Mouse (Mus musculus): ENCODE measurements around the gene Tkfc.
A peak's percentile ranks its signal among the peaks of the same experiment; 100 is the strongest.

Tkfc gene

DNA sequence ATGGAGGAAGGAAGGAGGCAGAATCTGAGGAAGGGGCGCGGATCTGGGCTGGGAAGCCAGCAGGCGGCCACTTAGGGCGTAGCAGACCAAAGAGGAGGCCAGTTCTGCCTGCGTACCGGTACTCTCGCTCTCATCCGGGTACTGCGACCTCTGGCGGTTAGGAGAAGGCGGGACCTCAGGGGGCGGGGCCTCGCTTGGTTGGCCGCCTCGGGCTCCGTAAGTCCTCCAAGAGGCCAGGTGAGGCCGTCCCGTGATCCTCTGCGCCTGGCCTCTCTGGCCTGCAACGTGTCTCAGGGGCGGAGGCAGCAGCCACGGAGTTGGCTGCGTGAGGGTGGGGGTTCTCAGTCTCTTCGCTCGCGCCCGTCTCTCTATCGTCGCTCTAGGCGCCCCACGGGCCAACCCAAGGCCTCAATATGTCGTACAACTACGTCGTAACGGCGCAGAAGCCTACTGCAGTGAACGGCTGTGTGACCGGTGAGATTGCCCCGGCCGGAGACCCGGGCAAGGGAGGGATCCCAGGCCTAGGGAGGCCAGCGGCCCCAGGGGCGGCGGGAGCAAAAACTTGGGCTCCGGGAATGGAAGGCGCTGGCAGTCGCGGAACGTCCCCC is at the start of gene Tkfc, which contains the start of gene Ddb1:
Gene Tkfc (minus strand): TSS at position 362 of the 608 bp plus-strand sequence.
Gene Ddb1 (plus strand): TSS at position 35 of the 608 bp plus-strand sequence.
- peak; percentile 99 for DNase-seq

DNA sequence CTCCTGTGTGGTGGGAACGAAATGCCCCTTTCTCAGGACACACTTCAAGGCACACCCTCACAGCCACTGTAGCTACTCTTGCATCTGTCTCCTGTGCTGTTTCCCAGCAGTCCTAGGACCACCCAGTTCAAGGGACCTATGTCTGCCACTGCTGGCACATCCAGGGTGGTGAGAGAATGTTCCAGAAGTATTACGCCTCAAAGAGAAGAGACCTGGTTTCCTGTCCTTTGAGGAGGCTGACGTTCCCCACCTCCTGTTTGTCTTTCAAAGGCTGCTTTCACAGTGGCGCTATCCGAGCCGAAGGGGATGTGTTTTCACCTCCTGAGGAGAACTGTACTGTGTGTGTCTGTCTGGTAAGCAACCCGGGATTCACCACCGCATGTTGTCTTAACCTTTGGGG is 42.7 kb upstream of the Tkfc start:
- no peak for DNase-seq

DNA sequence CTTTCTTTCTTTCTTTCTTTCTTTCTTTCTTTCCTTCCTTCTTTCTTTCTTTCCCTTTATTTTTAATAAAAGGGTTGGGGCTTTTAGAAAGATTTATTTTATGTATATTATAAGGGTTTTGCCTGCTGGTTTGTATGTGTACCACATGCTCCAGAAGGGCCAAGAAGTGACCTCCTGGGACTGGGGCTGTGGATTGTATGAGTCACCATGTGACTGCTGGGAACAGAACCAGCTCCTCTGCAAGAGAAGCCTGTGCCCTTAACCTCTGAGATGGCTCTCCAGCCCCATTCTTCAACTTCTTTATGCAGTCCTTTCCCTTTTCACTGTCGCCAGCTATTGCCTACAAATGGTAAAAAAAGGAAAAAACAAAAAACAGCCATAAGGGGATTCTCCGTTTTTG is 40.2 kb upstream of the Tkfc start:
- DNase-seq, result no peak

DNA sequence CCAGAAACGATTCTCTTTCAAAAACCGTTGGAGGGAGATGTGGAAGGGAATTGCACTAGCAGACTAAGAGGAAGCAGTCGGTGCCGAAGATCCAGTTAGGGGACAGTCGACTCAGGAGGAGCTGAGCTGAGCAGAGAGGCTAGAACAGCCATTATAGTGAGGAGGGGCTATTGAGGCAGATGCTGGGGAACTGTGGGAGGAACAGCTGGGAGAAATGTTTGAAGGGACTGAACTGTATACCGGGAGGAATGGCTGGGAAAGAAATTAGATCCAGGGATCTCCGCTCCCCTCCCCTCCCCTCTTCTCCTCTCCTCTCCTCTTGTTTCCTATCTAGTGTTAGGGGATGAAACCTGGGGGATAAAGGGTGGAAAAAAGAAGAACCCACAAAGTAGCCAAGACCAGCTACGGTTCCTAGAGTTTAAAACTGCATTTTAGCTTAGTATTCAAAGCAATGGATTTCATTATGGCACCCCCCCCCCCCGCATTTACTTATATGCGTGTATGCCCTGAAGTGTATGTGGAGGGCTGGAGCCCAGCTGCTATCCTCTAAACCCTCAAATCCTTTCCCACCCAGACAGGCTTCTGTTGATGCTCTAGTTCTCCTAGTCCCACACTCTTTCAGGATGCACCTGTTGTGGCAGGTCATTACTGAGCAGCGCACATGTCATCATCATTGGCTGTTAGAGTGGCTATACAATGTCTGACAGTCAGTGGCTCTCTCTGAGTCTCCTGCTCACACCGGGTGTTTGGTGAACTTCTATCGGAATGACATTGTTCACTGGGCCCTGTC is 35.3 kb upstream of the Tkfc start:
- DNase-seq, result no peak

DNA sequence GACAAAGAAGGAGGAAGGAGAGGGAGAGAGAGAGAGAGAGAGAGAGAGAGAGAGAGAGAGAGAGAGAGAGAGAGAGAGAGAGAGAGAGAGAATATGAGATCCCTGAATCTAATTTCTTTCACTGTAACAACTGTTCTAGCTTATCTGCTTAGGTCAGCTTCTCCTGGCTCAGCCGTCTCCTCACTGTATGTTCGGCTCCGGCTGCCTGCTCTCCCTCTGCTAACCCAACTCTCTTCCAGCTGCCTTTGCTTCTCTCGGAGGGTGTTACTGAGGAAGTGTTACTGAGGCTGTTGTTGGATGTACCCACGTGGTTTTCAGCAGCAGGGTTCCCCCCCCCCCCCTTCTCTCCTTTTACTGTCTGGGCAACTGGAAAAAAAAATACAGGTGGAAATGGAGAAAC is 34.6 kb upstream of the Tkfc start:
- no peak for DNase-seq

DNA sequence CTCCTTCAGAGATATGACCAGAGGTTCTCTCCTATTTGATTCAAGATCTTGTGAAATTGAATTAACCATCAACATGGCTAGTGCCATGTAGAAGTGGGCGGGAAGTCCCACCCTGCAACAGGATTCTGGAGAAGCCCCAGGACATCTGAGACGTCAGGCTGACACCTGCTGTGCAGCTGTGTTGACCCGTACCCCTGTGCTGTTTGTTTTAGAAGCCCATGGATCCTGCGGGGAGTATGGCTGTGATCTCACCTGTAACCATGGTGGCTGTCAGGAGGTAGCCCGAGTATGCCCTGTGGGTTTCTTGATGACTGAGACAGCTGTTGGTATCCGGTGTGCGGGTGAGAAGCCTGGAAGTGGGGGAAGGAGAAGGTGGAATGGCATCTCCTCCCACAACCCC is 32.4 kb upstream of the Tkfc start:
- no peak for DNase-seq

DNA sequence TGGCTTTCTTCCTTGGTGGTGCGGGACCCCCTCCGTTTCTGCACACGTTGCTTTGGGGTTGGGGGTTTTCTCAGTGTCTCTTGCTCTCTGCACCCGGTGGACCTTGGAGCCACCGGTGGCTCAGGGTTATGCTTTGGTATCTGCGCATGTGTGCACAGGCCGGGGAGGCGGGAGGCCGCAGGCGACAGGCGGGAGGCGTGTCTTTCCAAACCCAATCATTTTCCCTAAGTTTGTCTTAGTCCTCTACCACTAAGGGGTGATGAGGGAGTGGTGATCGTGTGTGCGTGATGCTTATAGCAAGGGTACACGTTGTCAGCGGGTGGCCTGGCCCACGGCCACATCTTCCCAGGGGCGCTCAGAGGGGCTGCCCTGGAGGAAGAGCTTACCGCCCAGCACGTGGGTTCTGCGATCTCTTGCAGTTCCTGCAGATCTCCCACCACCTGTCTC is 29.4 kb upstream of the Tkfc start:
- peak; percentile 21 for DNase-seq

DNA sequence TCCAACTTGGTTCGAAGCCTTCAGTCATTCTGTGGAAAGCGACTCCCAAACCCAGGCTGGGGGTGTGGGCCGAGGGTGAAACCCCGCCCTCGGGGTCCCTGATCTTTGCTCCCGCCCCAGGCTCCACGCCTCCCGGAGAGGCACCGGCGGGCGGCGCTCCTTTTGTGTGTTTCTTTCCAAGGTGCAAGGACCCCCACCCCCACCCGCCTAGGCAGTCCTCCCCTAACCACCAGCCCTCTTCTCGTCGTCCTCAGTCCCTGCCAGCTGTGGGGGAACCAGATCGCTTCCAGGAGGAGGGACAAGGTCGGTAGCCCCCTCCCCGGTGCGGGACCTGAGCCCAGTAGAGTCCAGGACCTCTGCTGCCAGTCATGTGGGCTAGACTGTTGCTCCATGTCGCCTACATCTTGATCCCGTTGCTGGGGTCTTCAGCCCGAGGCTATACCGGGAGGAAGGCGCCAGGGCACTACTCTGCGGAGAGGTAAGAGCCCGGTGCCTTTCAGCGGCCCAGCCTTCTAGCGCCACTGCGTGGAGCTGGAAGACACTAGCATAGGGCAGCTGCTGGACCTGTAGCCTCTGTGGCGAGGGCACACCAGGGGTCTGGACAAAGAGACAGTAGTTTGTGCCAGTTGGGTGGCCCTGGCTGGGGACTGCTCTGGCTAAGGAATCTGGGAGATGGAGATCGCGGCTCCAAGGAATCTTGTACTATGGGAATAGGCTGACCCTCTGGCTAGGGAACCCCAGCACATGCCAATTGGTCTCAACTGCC is 28.8 kb upstream of the Tkfc start, which contains the start of gene Vwce:
Gene Vwce (plus strand): TSS at position 108 of the 766 bp plus-strand sequence.
- peak; percentile 25 for DNase-seq

DNA sequence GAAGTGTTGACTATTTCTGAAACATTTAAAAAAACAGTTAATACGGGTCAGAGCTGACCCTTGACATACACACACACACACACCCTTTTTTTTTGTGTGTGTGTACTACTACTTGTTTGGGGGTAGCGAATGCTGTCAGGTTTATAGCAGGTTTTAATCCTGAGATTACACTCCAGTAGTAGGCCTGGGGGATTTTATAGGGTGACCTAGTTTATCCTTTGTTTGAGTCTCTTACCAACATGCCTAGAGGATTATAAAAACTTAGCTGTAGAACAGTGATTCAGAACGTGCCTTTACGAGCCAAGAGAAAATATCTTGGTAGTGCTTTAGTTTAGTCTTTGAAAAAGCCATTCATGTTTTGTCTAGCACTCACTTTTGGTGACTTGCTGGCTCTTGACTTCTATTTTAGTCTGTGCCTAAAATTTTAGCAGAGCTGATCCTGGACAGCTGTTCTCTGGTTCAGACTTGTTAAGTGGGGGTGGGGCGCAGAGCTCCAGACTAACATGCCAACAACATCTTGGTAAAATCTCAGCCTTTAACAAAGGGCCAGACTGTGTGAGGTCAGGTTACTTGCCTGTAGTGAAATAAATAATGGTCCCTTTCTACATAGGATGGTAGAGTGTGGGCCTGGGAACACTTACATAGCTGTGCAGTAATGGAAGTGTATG is 3.3 kb upstream of the Tkfc start:
- DNase-seq, result no peak

DNA sequence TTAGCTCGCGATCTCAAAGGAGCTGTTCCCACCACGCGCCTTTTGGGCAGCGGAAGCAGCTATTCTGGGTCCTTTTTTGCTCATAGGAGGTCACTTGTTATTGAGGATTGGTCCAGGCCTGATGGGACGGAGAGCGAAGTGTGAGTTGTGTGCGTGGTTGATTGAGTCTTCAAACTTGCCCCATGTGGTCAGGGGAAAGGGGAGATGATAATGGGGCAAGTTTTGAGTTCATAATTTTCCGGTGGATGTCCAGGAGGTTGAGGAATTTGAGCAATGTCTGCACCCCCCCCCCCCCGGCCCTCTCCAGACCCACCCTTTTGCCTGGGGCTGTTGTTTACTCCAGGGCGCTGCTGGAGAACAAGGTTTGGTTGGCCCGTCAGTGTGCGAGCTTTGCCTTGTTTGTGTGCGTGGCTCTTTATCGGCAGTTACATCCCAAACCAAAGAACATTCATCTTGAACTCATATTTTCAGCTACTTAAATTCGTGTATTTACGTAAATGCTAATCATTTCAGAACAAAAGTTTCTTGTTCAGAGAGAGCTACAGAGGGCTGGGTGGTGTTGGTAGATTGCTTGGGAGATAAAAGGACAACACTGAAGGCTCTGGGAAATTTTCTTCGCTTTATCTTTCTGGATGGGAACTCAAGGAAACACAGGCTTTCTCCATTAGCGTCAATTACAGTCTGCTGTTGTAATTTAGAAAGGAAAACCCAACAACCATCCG is 608 bp upstream of the Tkfc start:
- DNase-seq, result peak; percentile 30

DNA sequence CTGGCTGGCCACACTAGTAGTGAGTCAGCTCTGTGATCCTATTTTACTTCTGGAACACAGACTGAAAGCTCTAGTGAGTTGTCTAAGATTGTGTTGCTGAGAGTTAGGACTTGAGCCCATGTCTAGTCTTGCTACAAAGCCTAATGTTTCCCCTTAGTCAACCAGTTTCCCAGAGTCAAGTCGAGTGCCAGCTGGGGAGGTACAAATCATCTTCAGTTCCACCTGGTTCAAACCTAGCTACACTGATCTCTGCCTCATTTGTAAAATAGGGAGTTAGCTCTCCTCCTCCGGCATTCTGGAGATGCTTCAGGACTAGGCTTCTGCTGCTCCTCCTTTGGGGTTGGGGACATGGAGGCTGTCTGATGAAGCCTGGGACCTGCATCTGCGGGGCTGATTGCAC is 920 bp downstream of the Tkfc start:
- DNase-seq, result no peak

DNA sequence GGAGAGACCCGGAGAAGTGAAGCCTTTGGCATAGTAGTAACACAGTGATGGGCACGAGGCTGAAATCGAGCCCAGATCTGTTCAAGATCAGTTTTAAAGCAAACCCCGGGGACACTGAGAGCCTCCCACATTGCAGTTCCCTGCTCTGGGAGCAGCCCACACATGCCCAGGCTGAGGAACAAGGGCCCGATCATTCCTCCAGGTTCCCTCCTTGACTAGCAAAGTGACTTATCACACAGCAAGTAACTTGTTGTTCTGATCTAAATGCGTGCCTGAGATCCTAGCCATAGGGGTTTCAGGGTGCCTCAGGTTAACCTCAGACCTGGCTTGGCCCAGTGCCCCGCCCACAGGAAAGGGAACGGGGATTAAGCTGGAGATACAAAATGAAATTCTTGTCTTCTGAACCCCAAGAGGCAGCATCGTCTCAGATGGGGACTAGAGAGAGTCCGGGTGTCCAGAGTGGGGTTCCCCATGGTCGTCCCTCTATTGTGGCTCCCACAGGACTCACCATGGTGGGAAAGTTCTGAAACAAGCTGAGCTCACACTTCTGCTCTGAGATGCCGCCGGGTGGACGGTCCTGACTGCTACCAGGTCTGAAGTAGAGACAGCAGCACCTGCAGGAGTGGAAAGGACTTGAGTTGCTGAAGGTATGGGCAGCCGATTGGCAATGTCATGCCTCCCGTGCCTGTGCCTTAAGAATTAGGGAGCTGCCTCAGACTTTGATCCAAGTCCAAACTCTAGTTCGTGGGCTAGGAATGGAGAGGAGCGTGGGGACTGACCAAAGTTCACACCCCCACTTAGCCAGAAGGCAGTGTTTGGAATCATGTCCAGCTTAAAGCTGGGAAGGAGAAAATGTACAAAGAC is 1.6 kb downstream of the Tkfc start:
- no peak for DNase-seq

DNA sequence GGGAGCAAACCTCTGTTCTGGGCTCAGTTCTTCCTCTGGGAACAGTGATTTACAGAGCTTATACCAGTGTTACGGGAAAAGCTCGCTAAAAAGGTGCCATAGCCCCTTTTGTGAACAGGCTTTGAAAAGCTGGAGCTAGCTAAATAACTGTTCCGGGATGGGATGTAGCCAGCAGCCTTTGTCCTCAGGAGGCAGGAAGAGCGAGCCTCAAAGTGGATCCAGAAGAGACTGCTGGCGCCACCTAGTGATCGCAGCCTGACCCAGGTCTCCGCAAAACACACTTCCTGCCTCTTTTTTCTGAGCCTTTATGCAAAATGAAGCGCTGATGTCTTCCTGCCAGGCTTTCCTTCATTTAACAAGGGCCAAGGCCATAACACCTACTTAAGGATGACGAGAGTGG is 2.7 kb downstream of the Tkfc start:
- peak; percentile 96 for DNase-seq

DNA sequence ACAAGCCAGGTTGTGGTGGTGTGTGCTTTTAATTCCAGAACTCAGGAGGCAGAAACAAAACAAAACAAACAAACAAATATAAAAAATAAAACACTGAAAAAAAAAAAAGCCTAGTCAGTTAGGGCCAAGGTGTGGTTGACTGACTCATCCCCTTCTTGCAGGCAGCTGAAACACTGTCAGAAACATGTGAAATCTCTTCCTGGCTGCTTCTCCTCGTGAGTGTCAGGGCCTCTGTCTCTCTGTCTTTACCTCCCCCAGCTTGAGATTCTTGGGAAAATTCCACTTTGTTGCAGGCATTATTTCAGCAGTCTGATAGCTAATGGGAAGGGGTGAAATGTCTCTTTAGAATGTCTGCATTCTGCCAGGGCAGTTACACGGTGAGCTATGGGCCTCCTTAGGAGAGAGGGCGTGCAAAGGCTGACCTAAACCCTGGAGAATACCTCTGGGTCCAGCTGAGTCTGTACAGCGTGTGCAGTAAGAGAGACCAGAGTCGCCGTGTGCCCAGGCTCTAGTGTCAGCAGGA is 3.1 kb downstream of the Tkfc start:
- DNase-seq, result no peak

DNA sequence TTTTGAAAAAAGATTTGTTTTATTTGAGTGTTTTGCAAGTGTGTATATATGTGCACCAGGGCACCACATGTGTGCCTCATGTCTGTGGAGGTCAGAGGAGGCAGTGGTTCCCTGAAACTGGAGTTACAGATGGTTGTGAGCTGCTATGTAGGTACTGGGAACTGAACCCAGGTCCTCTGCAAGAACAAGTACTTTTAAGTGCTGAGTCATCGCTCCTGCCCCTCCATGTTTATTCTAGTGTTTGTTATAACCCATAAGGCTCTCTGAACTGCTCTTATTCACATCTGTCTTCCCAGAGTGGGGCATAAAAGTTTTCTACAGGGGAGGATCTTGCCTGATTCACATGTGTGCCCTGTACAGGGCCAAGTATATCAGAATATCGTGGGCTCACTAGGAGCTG is 5.8 kb downstream of the Tkfc start:
- DNase-seq, result no peak

DNA sequence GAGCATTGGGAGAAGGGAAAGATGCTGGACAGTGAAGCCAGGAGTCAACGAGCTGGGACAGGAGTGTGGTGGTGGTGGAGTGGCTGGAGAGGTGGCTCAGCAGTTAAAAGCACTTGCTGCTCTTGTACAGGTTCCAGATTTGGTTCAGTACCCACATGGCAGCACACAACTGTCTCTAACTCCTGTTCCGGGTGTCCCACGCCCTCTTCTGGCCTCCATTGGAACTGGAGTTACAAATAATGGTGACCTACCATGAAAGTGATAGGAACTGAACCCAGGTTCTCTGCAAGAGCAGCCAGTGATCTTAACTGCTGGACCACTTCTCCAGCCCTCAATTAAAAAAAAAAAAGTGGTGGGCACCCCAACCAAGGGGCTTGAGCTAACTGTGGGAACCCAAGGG is 7.3 kb downstream of the Tkfc start:
- DNase-seq, result peak; percentile 44

DNA sequence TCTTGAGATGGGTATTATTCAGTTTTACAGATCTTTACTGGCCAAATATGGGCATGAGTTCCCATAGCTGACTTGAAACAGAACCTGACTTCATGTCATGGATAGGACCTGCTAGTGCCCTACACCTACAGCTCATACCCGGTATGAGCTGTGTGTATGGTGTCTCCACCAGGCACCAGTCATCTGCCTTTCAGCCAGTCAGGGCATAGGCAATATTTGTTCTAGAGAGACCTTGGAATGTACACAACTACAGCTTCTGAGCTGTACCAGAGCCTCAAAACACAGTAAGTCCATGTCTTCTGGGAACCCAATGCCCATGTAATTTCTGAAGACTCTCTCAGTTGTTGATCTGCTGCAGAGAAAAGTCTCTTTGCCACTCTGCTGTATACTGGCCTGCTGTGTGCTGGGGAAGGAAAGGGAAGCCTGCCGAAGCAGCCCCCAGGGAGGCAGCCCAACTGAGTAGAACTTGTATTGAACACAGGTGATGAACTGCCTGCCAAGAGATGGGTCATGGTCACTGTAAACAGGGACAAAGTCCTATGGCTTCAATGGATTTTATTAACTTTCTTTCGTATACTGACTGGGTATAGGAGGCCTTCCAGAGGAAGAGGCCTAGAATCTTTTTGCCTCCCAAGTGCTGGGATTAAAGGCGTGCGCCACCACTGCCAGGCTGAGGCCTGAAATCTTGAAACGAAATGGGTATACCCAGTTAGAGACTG is 13.6 kb downstream of the Tkfc start:
- no peak for DNase-seq

DNA sequence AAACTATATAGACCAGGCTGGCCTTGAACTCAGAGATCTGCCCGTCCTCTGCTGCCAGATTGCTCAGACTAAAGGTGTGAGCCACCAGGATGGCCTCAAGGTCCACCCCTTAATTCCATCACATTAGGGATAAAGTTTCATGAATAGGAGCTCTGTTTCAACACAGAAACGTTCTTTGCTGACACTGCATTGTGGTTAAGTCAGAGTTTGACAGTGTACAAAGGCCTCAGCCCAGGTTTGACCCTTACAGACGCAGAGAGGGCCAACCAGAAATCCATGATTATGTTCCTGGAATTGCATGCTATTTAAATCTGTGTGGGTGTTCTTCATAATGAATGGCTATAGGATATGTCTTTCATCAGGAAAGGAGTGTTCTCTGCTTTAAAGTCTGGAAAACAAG is 15.2 kb downstream of the Tkfc start:
- DNase-seq, result no peak

DNA sequence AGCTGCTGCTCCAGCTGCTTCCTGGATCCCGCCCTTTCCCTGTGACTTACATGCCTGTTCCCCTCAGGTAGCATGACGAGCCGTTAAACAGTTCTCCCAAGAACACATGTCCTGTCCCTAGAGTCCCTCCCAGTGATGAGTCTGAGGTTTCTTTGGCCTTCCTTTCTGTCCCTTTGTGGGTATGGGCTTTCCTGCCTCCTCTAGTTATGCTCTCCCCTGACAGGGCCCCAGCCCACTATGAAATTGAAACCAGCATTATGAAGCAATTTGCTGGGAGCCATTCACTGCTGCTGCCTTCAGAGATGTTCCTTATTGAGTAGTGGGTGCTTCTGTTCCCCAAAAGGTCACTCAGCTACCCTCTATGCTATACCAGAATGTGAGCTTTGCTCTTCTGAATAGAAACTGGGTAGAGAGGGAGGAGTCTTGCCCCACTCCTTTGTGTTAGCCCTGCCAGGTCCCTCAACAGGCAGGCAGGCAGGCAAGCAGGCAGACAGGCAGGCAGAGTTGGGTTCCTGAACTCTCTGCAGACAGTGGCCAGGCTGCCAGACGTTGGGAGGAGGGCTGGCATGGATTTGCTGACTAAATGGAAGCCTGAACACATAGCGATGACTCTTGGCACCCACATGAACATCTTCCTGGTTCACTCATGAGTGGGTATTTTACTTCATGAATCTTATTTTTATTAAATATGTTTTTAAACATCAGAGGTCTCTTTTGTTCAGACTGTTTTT is 16.2 kb downstream of the Tkfc start:
- DNase-seq, result no peak

DNA sequence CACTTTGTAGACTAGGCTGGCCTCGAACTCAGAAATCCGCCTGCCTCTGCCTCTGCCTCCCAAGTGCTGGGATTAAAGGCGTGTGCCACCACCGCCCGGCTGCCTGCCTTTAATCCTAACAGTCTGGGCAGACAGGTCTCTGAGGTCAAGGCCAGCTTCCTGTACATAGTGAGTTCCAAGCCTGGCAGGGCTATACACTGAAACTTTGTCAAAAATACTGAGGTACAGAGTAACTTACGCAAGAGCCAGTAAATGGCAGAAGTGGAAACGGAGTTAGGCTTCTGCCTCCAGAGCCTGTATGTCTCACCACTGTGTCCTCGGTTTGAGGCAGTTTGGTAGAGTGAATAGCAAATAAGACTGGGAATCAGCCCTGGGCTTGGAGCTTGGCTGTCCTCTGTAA is 18.2 kb downstream of the Tkfc start:
- no peak for DNase-seq
